Mouse (Mus musculus): ENCODE data around the gene Myod1. TPM values are rescaled to one million over a fixed set of nuclear protein-coding genes. Genes with fewer than 3 reads are reported as not detected.

Myod1 gene
- polyA plus RNA-seq, 1 experiment: 0.09 TPM

- H3K27ac ChIP-seq (ENCODE audit: control insufficient read depth, insufficient read depth, low read depth, low read length): no peak overlapping the region
- H3K4me3 ChIP-seq (ENCODE audit: control insufficient read depth, low read depth, low read length): no peak overlapping the region
- H3K27me3 ChIP-seq (ENCODE audit: control insufficient read depth, insufficient read depth, low read length): no peaks in the 10 kb centered on the region
- H3K36me3 ChIP-seq (ENCODE audit: control insufficient read depth, insufficient read depth, low read length): no peaks in the 10 kb centered on the region
- no peaks in the 10 kb centered on the region for H3K4me1 ChIP-seq (ENCODE audit: control insufficient read depth, insufficient read depth, low read length)
- TF ChIP-seq CTCF (IDR thresholded peaks at IDR 0.05; ENCODE audit: control insufficient read depth, insufficient read depth, insufficient replicate concordance, low read depth, low read length) (no peak), POLR2A (IDR thresholded peaks at IDR 0.05; ENCODE audit: control insufficient read depth, low read depth, low read length) (no peak)
Observed at GRCm38 (mm10) chr7:46415818-46416425, 39.6 kb downstream of the Myod1 start.

- Histone ChIP-seq H3K4me1 (ENCODE audit: control insufficient read depth, insufficient read depth, low read length) (no peaks in the 10 kb centered on the region), H3K27me3 (ENCODE audit: control insufficient read depth, insufficient read depth, low read length) (no peaks in the 10 kb centered on the region), H3K36me3 (ENCODE audit: control insufficient read depth, insufficient read depth, low read length) (no peaks in the 10 kb centered on the region), H3K4me3 (ENCODE audit: control insufficient read depth, low read depth, low read length) (no peak overlapping the region), H3K27ac (ENCODE audit: control insufficient read depth, insufficient read depth, low read depth, low read length) (no peak overlapping the region)
- TF ChIP-seq CTCF (IDR thresholded peaks at IDR 0.05; ENCODE audit: control insufficient read depth, insufficient read depth, insufficient replicate concordance, low read depth, low read length) (no peak), POLR2A (IDR thresholded peaks at IDR 0.05; ENCODE audit: control insufficient read depth, low read depth, low read length) (no peak)
Observed at GRCm38 (mm10) chr7:46417467-46417866, 41.2 kb downstream of the Myod1 start.

GRCm38 (mm10) chr7:46418102-46418622 is 41.9 kb downstream of the Myod1 start:
- H3K27ac ChIP-seq (ENCODE audit: control insufficient read depth, insufficient read depth, low read depth, low read length): no peak overlapping the region
- no peak overlapping the region for H3K4me3 ChIP-seq (ENCODE audit: control insufficient read depth, low read depth, low read length)
- TF ChIP-seq POLR2A (IDR thresholded peaks at IDR 0.05; ENCODE audit: control insufficient read depth, low read depth, low read length) (no peak), CTCF (IDR thresholded peaks at IDR 0.05; ENCODE audit: control insufficient read depth, insufficient read depth, insufficient replicate concordance, low read depth, low read length) (no peak)
- H3K27me3 ChIP-seq (ENCODE audit: control insufficient read depth, insufficient read depth, low read length): no peaks in the 10 kb centered on the region
- no peaks in the 10 kb centered on the region; the same call in 1 of the 2 replicates for H3K4me1 ChIP-seq (ENCODE audit: control insufficient read depth, insufficient read depth, low read length)
- no peaks in the 10 kb centered on the region for H3K36me3 ChIP-seq (ENCODE audit: control insufficient read depth, insufficient read depth, low read length)

- Histone ChIP-seq H3K27ac (ENCODE audit: control insufficient read depth, insufficient read depth, low read depth, low read length) (no peak overlapping the region), H3K27me3 (ENCODE audit: control insufficient read depth, insufficient read depth, low read length) (no peaks in the 10 kb centered on the region), H3K4me1 (ENCODE audit: control insufficient read depth, insufficient read depth, low read length) (no peaks in the 10 kb centered on the region; the same call in 1 of the 2 replicates), H3K4me3 (ENCODE audit: control insufficient read depth, low read depth, low read length) (no peak overlapping the region), H3K36me3 (ENCODE audit: control insufficient read depth, insufficient read depth, low read length) (no peaks in the 10 kb centered on the region)
- no peak for TF ChIP-seq POLR2A (IDR thresholded peaks at IDR 0.05; ENCODE audit: control insufficient read depth, low read depth, low read length)
Observed at GRCm38 (mm10) chr7:46421535-46421934, 45.3 kb downstream of the Myod1 start.

GRCm38 (mm10) chr7:46422052-46422763 is 45.9 kb downstream of the Myod1 start:
- H3K36me3 ChIP-seq (ENCODE audit: control insufficient read depth, insufficient read depth, low read length): no peaks in the 10 kb centered on the region
- H3K27ac ChIP-seq (ENCODE audit: control insufficient read depth, insufficient read depth, low read depth, low read length): no peak overlapping the region
- H3K27me3 ChIP-seq (ENCODE audit: control insufficient read depth, insufficient read depth, low read length): no peaks in the 10 kb centered on the region
- H3K4me1 ChIP-seq (ENCODE audit: control insufficient read depth, insufficient read depth, low read length): no peaks in the 10 kb centered on the region; the same call in 1 of the 2 replicates
- peak overlapping the region; percentile 64 for H3K4me3 ChIP-seq (ENCODE audit: control insufficient read depth, low read depth, low read length)
- TF ChIP-seq CTCF (IDR thresholded peaks at IDR 0.05; ENCODE audit: control insufficient read depth, insufficient read depth, insufficient replicate concordance, low read depth, low read length) (no peak), POLR2A (IDR thresholded peaks at IDR 0.05; ENCODE audit: control insufficient read depth, low read depth, low read length) (no peak)

GRCm38 (mm10) chr7:46422764-46423412 is 46.6 kb downstream of the Myod1 start:
- H3K4me3 ChIP-seq (ENCODE audit: control insufficient read depth, low read depth, low read length): peak overlapping the region; percentile 64
- H3K36me3 ChIP-seq (ENCODE audit: control insufficient read depth, insufficient read depth, low read length): no peaks in the 10 kb centered on the region
- H3K4me1 ChIP-seq (ENCODE audit: control insufficient read depth, insufficient read depth, low read length): no peaks in the 10 kb centered on the region; the same call in 1 of the 2 replicates
- TF ChIP-seq POLR2A (IDR thresholded peaks at IDR 0.05; ENCODE audit: control insufficient read depth, low read depth, low read length) (no peak), CTCF (IDR thresholded peaks at IDR 0.05; ENCODE audit: control insufficient read depth, insufficient read depth, insufficient replicate concordance, low read depth, low read length) (peak; percentile 21; the same call in 1 of the 2 replicates)
- H3K27ac ChIP-seq (ENCODE audit: control insufficient read depth, insufficient read depth, low read depth, low read length): no peak overlapping the region
- H3K27me3 ChIP-seq (ENCODE audit: control insufficient read depth, insufficient read depth, low read length): no peaks in the 10 kb centered on the region

GRCm38 (mm10) chr7:46423951-46424350 is 47.7 kb downstream of the Myod1 start:
- H3K4me1 ChIP-seq (ENCODE audit: control insufficient read depth, insufficient read depth, low read length): no peaks in the 10 kb centered on the region; the same call in 1 of the 2 replicates
- H3K27ac ChIP-seq (ENCODE audit: control insufficient read depth, insufficient read depth, low read depth, low read length): no peak overlapping the region
- no peaks in the 10 kb centered on the region for H3K36me3 ChIP-seq (ENCODE audit: control insufficient read depth, insufficient read depth, low read length)
- H3K27me3 ChIP-seq (ENCODE audit: control insufficient read depth, insufficient read depth, low read length): no peaks in the 10 kb centered on the region
- no peak overlapping the region for H3K4me3 ChIP-seq (ENCODE audit: control insufficient read depth, low read depth, low read length)
- no peak for TF ChIP-seq CTCF (IDR thresholded peaks at IDR 0.05; ENCODE audit: control insufficient read depth, insufficient read depth, insufficient replicate concordance, low read depth, low read length)
- no peak for TF ChIP-seq POLR2A (IDR thresholded peaks at IDR 0.05; ENCODE audit: control insufficient read depth, low read depth, low read length)
